Mouse (Mus musculus): ENCODE data around the gene Lamtor2.

DNA sequence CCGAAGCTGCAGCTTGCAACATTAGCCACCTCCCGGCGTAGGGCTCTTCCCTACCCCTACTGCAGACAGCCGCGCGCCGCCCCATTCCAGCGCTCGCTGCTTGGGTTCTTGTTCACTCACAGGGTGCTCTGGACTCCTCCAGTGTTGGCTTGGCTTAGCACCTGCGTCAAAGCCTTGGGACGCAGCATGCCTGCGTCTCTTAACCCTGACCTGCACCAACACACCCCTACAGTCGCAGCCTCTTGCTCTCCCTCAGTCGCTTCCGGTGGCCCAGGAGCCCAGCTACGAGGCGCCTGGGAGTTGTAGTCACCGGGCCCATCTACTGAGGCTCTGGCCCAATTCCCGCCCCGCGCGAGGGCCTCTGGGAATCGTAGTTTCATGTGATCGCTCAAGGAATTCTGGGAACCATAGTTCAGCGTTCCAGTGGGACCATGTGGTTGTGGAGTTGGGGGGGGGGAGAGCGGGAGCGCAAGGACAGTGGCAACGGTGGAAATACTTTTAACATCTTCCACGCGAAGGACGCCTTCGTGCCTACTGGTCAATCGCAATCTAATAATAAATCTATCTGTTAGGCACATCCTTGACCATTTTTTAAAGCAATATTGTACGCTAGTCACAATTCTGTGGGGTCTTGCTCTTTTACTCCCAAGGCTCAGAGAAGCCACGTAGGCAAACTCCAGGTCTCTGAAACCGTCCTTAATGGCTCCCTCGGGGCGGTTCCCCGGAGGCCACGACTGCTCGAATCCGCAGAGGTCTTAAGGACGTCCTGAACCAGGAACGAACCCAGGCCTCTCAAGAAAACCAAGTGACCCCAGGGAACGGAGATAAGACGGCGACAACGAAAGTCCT is at the start of gene Lamtor2:
- TF ChIP-seq EP300 (IDR thresholded peaks at IDR 0.05; ENCODE audit: insufficient read depth, low read depth, low read length) (peak; percentile 51; the same call in 1 of the 2 replicates), CTCF (IDR thresholded peaks at IDR 0.05) (no peak), POLR2A (IDR thresholded peaks at IDR 0.05; ENCODE audit: insufficient read depth, low read depth, low read length) (peak; percentile 96)

All from heart, adult 2 months (tissue).